Mouse (Mus musculus) cortical plate, adult 2 months (tissue): Measurements from ENCODE around the gene Xylt2. TPM values are rescaled to one million over a fixed set of nuclear protein-coding genes. Genes with fewer than 3 reads are reported as not detected.

Experiments used
- H3K27ac ChIP-seq: fragments of 200-500 bp; 2 replicates; pipeline ENCODE4 v1.5.1; 2012; ENCODE audit warnings: low read length, control low read depth, inconsistent platforms; ENCODE audit not compliant: insufficient read depth
- H3K4me1 ChIP-seq: fragments of 200-500 bp; 2 replicates; pipeline ENCODE4 v1.6.1; 2011; ENCODE audit warnings: low read length; ENCODE audit not compliant: control insufficient read depth, insufficient read depth
- H3K4me3 ChIP-seq: fragments of 200-500 bp; 2 replicates; pipeline ENCODE4 v1.5.1; 2011; ENCODE audit warnings: mild to moderate bottlenecking, low read length, control low read depth; ENCODE audit not compliant: insufficient read depth
- CTCF ChIP-seq: fragments of 200-500 bp; IDR thresholded peaks from 2 replicates; pipeline ENCODE4 v1.5.1; 2011; ENCODE audit warnings: mild to moderate bottlenecking, control low read depth, low read length; ENCODE audit not compliant: insufficient read depth; ENCODE audit errors: extremely low read depth
- POLR2A ChIP-seq: fragments of 200-500 bp; IDR thresholded peaks from 2 replicates; pipeline ENCODE4 v1.6.1; 2011; ENCODE audit warnings: mild to moderate bottlenecking, low read length, control low read depth; ENCODE audit not compliant: insufficient read depth; ENCODE audit errors: extremely low read depth
- polyA plus RNA-seq: library from polyadenylated mRNA; depleted of rRNA; stranded (reverse); fragments of >200 nt; gene quantifications from 2 replicates; pipeline ENCODE4 v1.2.3, GENCODE M21; 2012; rRNA removed

Xylt2 gene
- polyA plus RNA-seq, 1 experiment = 21.2 TPM

DNA sequence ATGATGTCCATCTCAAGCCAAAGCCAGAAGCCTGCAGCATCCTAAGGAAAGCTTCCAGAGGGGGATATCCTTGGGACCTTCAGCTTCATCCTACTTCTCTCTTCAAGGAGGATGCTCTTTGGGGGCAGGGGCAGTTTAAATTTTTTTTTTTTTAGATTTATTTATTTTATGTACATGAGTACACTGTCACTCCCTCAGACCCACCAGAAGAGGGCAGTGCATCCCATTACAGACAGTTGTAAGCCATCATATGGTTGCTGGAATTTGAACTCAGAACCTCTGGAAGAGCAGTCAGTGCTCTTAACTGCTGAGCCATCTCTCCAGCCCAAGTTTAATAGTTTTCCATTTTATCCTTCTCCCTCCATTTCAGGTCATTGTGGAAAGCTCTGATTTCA is 55.9 kb downstream of the Xylt2 start:
- Histone ChIP-seq H3K4me3 (no peak overlapping the region), H3K4me1 (no peaks in the 10 kb centered on the region), H3K27ac (no peak overlapping the region)
- TF ChIP-seq POLR2A = no peak
- no peak for TF ChIP-seq CTCF

DNA sequence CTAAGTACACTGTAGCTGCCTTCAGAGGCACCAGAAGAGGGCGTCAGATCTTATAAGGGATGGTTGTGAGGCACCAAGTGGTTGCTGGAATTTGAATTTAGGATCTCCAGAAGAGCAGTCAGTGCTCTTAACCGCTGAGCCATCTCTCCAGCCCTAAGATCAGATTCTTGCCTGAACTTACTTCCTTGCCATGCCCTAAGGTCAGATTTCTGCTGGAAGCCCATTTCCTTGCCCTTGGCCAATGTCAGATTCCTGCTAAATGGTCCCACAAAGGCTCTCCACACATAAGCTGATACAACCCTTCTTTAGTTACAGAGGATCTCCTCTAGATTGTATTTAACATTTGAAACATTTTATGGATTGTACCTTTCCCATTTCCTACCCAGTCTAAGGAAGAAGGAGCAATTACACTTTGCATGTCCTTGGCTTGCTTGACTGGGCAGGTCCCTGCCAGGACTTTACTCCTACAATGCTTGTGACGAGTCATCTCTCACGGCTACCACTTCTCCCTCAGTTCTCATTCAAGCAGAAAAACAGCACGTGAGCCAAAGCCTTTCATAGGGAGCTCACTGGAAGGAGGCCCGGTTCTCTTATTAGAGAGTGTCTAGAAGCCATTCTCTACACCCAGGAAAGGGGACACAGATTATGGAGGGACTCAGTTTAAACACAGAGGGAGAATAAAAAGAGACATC is 56.4 kb downstream of the Xylt2 start:
- no peak for TF ChIP-seq POLR2A
- TF ChIP-seq CTCF = no peak
- no peak overlapping the region for H3K4me3 ChIP-seq
- H3K27ac ChIP-seq = no peak overlapping the region

GRCm38 (mm10) chr11:94617646-94618045 is 59.7 kb downstream of the Xylt2 start:
- TF ChIP-seq CTCF (no peak), POLR2A (no peak)
- Histone ChIP-seq H3K4me1 (no peaks in the 10 kb centered on the region), H3K4me3 (no peak overlapping the region), H3K27ac (no peak overlapping the region)

More for the DNA sequence above, 56.4 kb downstream of the Xylt2 start:
- no peaks in the 10 kb centered on the region for H3K4me1 ChIP-seq

- Histone ChIP-seq H3K27ac (no peak overlapping the region), H3K4me1 (no peaks in the 10 kb centered on the region), H3K4me3 (no peak overlapping the region)
- TF ChIP-seq CTCF (no peak), POLR2A (no peak)
Observed at GRCm38 (mm10) chr11:94615494-94615893, 61.8 kb downstream of the Xylt2 start.

DNA sequence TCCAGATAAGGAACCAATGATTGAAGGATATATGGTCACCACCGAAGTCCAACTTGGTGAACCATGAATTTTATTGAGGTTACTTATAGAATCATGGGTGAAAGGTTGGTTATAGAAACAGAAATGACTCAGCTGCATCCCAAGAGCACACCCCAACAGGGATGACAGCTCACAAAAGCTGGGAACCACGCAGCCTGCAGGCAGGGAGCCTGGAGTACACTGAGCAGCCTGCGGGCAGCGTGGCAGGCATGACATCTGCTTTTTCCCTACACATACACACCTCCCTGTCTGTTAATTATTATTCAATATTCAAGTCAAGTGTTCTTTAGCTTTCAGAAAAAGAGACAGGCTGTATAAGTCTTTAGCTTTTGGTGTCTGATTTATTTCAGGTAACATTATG is 62.7 kb downstream of the Xylt2 start:
- TF ChIP-seq POLR2A (no peak), CTCF (no peak)
- Histone ChIP-seq H3K4me3 (no peak overlapping the region), H3K27ac (no peak overlapping the region), H3K4me1 (no peaks in the 10 kb centered on the region)

Other genes starting within 250 kb of the Xylt2 start
- 137 and 159 TPM in 2 replicates for gene Cacna1g, start 203.3 kb downstream of the Xylt2 start, polyA plus RNA-seq
- 0.15 and 0.25 TPM in 2 replicates for gene Spata20, start 191.3 kb downstream of the Xylt2 start, polyA plus RNA-seq
- gene Epn3, start 177.5 kb downstream of the Xylt2 start, polyA plus RNA-seq = 0.76 and 0.98 TPM in 2 replicates
- 2.4 and 2.5 TPM in 2 replicates for gene Mycbpap, start 155.8 kb downstream of the Xylt2 start, polyA plus RNA-seq
- 16.9 and 18.3 TPM in 2 replicates for gene Rsad1, start 128.3 kb downstream of the Xylt2 start, polyA plus RNA-seq
- 0.08 and 0.15 TPM in 2 replicates for gene Chad, start 112.5 kb downstream of the Xylt2 start, polyA plus RNA-seq
- gene Acsf2, start 75.6 kb downstream of the Xylt2 start, polyA plus RNA-seq = 15.2 and 15.8 TPM in 2 replicates
- gene Lrrc59, start 47.7 kb downstream of the Xylt2 start, polyA plus RNA-seq = 70.9 and 71.8 TPM in 2 replicates
- 122 and 130 TPM in 2 replicates for gene Mrpl27, start 23.7 kb downstream of the Xylt2 start, polyA plus RNA-seq
- gene Eme1, start 23.6 kb downstream of the Xylt2 start, polyA plus RNA-seq = 0.17 TPM in 2 replicates
- not detected in 2 replicates for gene Gm11541, start 27.0 kb upstream of the Xylt2 start, polyA plus RNA-seq
- gene Cdc34b, start 64.3 kb upstream of the Xylt2 start, polyA plus RNA-seq = 0.08 and 0.13 TPM in 2 replicates
- not detected in 2 replicates for gene Tmem92, start 105.2 kb upstream of the Xylt2 start, polyA plus RNA-seq